Mouse (Mus musculus): ENCODE data around the gene Abi3bp. TPM values are rescaled to one million over a fixed set of nuclear protein-coding genes. Genes with fewer than 3 reads are reported as not detected.

Abi3bp gene
- polyA plus RNA-seq (2012; ENCODE audit: insufficient read depth, insufficient read length, missing spikeins) = not detected in 2 replicates

DNA sequence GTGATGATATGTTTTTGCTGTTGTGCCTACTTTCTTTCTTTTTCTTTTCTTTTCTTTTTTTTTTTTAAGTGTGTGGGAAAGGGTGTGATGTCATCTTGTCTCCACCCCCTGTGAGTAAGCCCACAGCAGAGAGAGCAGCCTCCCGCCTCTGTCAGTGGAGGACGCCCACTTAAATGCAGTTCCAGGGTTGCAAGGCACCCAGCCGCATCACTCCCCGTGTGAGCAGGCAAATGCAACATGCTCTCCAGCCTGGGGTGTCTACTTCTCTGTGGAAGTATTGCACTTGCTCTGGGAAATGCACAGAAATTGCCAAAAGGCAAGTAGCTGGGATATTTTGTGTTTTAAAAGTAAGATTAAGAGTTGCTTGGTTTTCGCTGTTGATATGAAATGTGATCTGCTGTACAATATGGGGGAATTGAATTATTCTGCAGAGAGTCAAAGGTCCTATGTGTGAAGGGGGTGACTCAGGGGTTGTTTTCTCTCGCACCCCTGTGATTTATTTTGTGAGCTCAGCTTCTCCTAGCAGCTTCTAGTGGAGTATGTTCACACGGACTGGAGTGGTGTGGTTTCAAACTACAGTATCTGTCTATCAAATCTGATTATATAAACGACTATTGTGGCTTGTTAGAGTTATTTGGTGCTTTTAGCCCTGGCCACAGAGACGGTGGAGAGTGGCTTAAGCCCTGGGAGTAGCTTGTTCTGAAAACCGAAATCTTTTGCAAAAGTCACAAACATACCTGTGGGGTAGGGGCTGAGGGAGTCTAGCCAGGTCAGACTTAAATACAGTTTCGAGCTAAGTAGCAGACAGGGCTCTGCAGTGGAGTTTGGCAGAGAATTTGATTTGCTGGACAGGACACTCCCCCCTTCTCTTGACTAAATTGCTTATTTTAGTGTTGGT is at the start of gene Abi3bp:
Gene Abi3bp (plus strand): TSS at position 202 of the 898 bp plus-strand sequence.
- Histone ChIP-seq H3K4me1 (ENCODE audit: control insufficient read depth, insufficient read depth, low read length) (no peaks in the 10 kb centered on the region), H3K27ac (ENCODE audit: insufficient read depth, low read depth, low read length) (no peak within 1 kb of the TSS), H3K4me3 (ENCODE audit: insufficient read depth, low read length) (no peak within 1 kb of the TSS)
- TF ChIP-seq CTCF (IDR thresholded peaks at IDR 0.05; ENCODE audit: low read depth, low read length) = no peak

- Histone ChIP-seq H3K27ac (ENCODE audit: insufficient read depth, low read depth, low read length) (no peak overlapping the region), H3K4me3 (ENCODE audit: insufficient read depth, low read length) (no peak overlapping the region), H3K4me1 (ENCODE audit: control insufficient read depth, insufficient read depth, low read length) (no peaks in the 10 kb centered on the region)
- TF ChIP-seq POLR2A (IDR thresholded peaks at IDR 0.05; ENCODE audit: borderline replicate concordance, low read depth, low read length) = no peak
Observed at GRCm38 (mm10) chr16:56435293-56436185, 42.1 kb upstream of the Abi3bp start.

DNA sequence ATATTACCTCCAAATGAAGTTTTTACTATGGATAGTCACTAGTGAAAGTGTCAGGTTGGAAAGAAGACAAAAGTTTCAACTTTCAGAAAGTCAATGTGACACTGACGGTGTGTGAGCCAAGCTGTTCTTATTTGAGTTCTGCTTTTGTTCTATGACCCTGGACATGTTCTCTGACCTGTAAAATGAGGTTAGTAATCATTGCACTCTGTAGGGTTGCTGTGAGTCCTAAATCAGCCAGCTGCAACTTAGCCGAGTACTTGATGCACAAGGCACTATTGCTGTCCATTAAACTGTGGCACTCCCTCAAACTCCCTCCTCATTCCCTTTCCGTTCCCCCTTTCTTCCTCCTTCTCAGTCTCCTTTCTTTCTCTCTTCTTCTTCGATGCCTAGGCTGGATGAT is 37.4 kb upstream of the Abi3bp start:
- TF ChIP-seq POLR2A (IDR thresholded peaks at IDR 0.05; ENCODE audit: borderline replicate concordance, low read depth, low read length) (no peak), CTCF (IDR thresholded peaks at IDR 0.05; ENCODE audit: low read depth, low read length) (no peak)
- Histone ChIP-seq H3K4me1 (ENCODE audit: control insufficient read depth, insufficient read depth, low read length) (no peaks in the 10 kb centered on the region), H3K4me3 (ENCODE audit: insufficient read depth, low read length) (no peak overlapping the region), H3K27ac (ENCODE audit: insufficient read depth, low read depth, low read length) (no peak overlapping the region)

DNA sequence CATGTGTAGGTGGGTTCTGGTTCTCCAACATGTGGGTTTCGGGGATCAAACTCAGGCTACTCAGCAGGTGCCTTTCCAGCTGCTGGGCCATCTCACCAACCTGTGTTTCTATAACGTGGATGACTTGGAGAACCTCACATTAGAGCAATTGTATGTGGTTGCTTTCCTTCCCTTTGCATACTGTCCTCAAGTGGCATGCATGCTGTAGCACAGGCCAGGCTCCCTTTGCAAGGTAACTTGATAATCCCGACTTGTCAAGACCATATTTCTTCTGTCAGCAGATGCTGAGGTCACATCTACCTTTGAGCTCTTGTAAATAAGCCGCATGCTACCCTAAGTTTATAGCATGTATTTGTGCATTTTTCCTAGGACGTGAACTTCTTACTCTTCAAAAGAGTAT is 36.6 kb upstream of the Abi3bp start:
- no peaks in the 10 kb centered on the region for H3K4me1 ChIP-seq (ENCODE audit: control insufficient read depth, insufficient read depth, low read length)
- H3K4me3 ChIP-seq (ENCODE audit: insufficient read depth, low read length) = no peak overlapping the region
- TF ChIP-seq CTCF (IDR thresholded peaks at IDR 0.05; ENCODE audit: low read depth, low read length) = no peak
- no peak for TF ChIP-seq POLR2A (IDR thresholded peaks at IDR 0.05; ENCODE audit: borderline replicate concordance, low read depth, low read length)
- H3K27ac ChIP-seq (ENCODE audit: insufficient read depth, low read depth, low read length) = no peak overlapping the region

DNA sequence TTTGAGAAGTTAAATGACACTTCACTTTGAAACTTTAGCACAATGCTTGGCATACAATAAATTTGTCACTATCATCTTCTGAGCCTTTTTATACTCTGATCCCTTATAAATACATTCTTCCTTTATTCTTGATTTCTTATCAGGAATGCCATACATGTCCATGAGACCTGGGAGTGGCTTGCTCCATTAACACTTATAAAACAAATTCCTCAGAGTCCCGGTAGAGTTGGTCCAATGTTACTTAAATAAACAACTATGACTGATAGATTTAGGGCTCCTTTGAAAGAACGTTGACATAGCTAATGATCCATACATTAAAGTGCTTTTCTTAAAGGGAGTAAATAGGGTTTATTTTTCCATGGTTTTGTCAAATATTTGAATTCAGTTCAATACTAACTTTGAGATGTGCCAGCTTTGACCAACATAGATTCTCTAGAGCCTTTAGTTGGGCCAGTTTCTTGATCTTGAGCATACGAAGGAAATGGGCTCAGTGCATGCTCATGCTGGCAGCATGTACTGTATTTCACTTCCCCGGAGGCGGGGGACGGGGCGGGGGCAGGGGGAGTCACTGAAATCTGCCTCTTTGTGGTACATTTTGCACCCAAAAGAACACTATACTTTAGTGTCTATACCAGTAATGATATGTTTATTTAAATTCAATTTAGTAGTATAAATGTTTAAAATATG is 35.9 kb upstream of the Abi3bp start:
- Histone ChIP-seq H3K27ac (ENCODE audit: insufficient read depth, low read depth, low read length) (no peak overlapping the region), H3K4me3 (ENCODE audit: insufficient read depth, low read length) (no peak overlapping the region), H3K4me1 (ENCODE audit: control insufficient read depth, insufficient read depth, low read length) (no peaks in the 10 kb centered on the region)
- TF ChIP-seq CTCF (IDR thresholded peaks at IDR 0.05; ENCODE audit: low read depth, low read length) (no peak), POLR2A (IDR thresholded peaks at IDR 0.05; ENCODE audit: borderline replicate concordance, low read depth, low read length) (no peak)

DNA sequence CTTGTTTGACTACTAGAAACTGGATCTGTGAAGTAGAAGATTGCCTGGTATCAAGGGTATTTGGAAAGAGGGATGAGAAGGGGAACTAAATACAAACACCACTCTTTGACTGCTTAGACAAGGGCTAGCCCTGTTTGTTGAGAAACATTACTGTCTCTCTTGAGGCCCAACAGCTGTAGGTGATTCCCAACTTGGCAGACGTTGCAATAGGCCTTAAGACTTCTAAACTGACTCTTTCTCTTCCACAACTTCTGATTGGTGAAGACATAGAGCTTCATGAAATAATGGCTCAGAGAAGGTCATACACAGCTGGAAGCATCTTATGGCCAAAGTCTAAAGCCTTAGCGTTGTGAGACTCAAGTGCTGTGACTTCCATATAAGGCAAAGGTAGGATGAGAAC is 26.2 kb upstream of the Abi3bp start:
- Histone ChIP-seq H3K4me3 (ENCODE audit: insufficient read depth, low read length) (no peak overlapping the region), H3K4me1 (ENCODE audit: control insufficient read depth, insufficient read depth, low read length) (no peaks in the 10 kb centered on the region), H3K27ac (ENCODE audit: insufficient read depth, low read depth, low read length) (no peak overlapping the region)
- TF ChIP-seq CTCF (IDR thresholded peaks at IDR 0.05; ENCODE audit: low read depth, low read length) (no peak), POLR2A (IDR thresholded peaks at IDR 0.05; ENCODE audit: borderline replicate concordance, low read depth, low read length) (no peak)

- Histone ChIP-seq H3K4me1 (ENCODE audit: control insufficient read depth, insufficient read depth, low read length) (no peaks in the 10 kb centered on the region), H3K27ac (ENCODE audit: insufficient read depth, low read depth, low read length) (no peak overlapping the region), H3K4me3 (ENCODE audit: insufficient read depth, low read length) (no peak overlapping the region)
- TF ChIP-seq POLR2A (IDR thresholded peaks at IDR 0.05; ENCODE audit: borderline replicate concordance, low read depth, low read length) = no peak
- no peak for TF ChIP-seq CTCF (IDR thresholded peaks at IDR 0.05; ENCODE audit: low read depth, low read length)
Observed at GRCm38 (mm10) chr16:56451923-56452322, 25.8 kb upstream of the Abi3bp start.

DNA sequence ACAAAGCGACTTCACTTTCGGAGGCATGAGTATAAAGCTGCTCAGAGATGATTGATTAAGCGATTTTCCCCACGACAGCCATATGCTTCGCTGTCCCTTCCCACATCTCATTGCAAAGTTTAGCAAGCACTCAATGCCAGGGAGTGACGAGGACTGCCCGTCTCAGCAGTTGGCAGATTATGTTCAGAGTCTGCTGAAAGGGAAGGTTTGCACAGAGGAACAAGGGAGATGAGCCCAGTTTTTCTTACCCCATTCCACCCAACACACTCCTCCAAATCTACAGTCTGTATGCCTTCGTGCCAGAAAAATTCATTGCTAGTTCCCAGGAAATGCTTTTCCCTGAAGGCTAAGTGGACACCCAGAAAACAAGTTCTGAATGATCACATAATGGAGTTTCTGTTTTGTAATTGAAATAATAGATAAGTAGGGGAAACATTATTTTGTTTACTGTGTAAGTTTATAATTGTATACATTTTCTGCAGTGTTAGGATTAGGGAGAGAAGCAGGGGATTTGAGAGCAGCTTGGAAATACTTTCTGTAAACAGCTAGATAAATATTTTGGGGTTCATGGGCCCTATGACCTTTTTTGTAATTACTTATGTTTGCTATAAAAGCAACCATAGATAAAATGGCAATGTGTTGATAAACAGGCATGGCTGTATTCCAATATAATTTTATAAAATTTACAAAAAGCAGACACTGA is 19.5 kb upstream of the Abi3bp start:
- Histone ChIP-seq H3K4me3 (ENCODE audit: insufficient read depth, low read length) (no peak overlapping the region), H3K4me1 (ENCODE audit: control insufficient read depth, insufficient read depth, low read length) (no peaks in the 10 kb centered on the region), H3K27ac (ENCODE audit: insufficient read depth, low read depth, low read length) (no peak overlapping the region)
- TF ChIP-seq POLR2A (IDR thresholded peaks at IDR 0.05; ENCODE audit: borderline replicate concordance, low read depth, low read length) (no peak), CTCF (IDR thresholded peaks at IDR 0.05; ENCODE audit: low read depth, low read length) (no peak)

DNA sequence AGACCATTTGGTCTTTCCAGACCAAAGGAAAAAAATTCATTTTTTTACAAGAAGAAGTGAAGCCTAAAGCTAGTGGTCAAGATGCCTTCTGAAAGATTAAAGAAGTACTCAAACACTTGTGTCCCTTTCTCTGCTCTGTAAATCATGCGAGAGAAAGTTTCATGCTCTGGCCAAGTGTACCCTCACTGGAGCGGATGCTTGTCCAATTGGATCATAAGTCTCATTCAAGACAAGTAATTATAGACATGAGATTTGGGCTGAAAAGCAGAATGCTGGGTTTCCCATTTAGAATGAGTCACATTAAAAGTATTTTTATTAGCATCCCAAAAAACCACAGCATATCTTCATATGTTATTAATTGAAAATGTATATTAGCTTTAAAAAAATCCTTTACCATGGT is 4.5 kb upstream of the Abi3bp start:
- TF ChIP-seq CTCF (IDR thresholded peaks at IDR 0.05; ENCODE audit: low read depth, low read length) (no peak), POLR2A (IDR thresholded peaks at IDR 0.05; ENCODE audit: borderline replicate concordance, low read depth, low read length) (no peak)
- no peak overlapping the region for H3K4me3 ChIP-seq (ENCODE audit: insufficient read depth, low read length)
- no peak overlapping the region for H3K27ac ChIP-seq (ENCODE audit: insufficient read depth, low read depth, low read length)
- no peaks in the 10 kb centered on the region for H3K4me1 ChIP-seq (ENCODE audit: control insufficient read depth, insufficient read depth, low read length)

Data from bone marrow macrophage, adult 2 months (primary cell).